ENCODE assay signal across 13 mouse cellular contexts in genomic region chr6:71162269-71162668, GRCm38 (mm10). TPM values are rescaled to one million over a fixed set of nuclear protein-coding genes. Genes with fewer than 3 reads are reported as not detected.
A peak's percentile ranks its signal among the peaks of the same experiment; 100 is the strongest.
DNase-seq lines count a peak whose midpoint lies in the region; ATAC-seq and TF ChIP-seq lines count a peak whose summit lies in the region.
"Had no signal": no experiment of that assay in that cellular context is flagged by ENCODE, and none has a peak within 500 bp of the region (broad histone marks: within the 10 kb centered on the region; RNA-seq: fewer than 3 reads in every experiment).

No protein-coding gene starts in this region.

- intact Hi-C loops in heart, adult 2 months (cut with DNase I): loop anchor here (10.0 kb wide), 1 partner anchor 113 kb away; the partner anchor contains the start of gene Krcc1

- in situ Hi-C loops in Patski (cut with MboI; ENCODE audit: low pct_unique_long_range_greater_than_20kb): loop anchor here (5.0 to 10.0 kb wide), 2 partner anchors 110 to 643 kb away; partner anchors contain the start of gene Krcc1

- H3K79me2 ChIP-seq in heart, adult 2 months (replicated peaks; ENCODE audit: control insufficient read depth, insufficient read depth, low read length): no peaks in the 10 kb centered on the region

- no peak overlapping the region for H3K9ac ChIP-seq in heart, adult 2 months (ENCODE audit: low read depth, low read length)

- TF ChIP-seq CTCF in heart, adult 2 months (IDR thresholded peaks at IDR 0.05): peak; percentile 38
- peak; percentile 37; the same call in 1 of the 2 replicates for TF ChIP-seq CTCF in lung, adult 2 months (IDR thresholded peaks at IDR 0.05; ENCODE audit: insufficient read depth, low read length)
- TF ChIP-seq CTCF in Patski (IDR thresholded peaks at IDR 0.05): peak; percentile 37
- TF ChIP-seq CTCF in small intestine, adult 2 months (IDR thresholded peaks at IDR 0.05; ENCODE audit: extremely low read depth, insufficient read length, insufficient replicate concordance, low read depth, low read length): peak; percentile 56; the same call in 1 of the 2 replicates

- H3K4me3 ChIP-seq in heart, adult 2 months: no peak overlapping the region
- no peak overlapping the region for H3K4me3 ChIP-seq in lung, adult 2 months (replicated peaks; ENCODE audit: extremely low read depth, low read depth, low read length)
- no peak overlapping the region for H3K4me3 ChIP-seq in small intestine, adult 2 months (ENCODE audit: low read depth, low read length)
- H3K4me3 ChIP-seq: forebrain, embryonic 10.5 days had no signal

- no peaks in the 10 kb centered on the region for H3K27me3 ChIP-seq in heart, adult 2 months (ENCODE audit: control insufficient read depth, insufficient read depth, low read length)
- H3K27me3 ChIP-seq in Patski: no peaks in the 10 kb centered on the region
- no peaks in the 10 kb centered on the region for H3K27me3 ChIP-seq in small intestine, adult 2 months (ENCODE audit: control insufficient read depth, insufficient read depth, low read length)

- DNase-seq in heart, adult 2 months: no peak
- no peak for DNase-seq in heart, adult 8-10 months (ENCODE audit: low spot score)
- no peak for DNase-seq in lung, adult 2 months
- no peak for DNase-seq in lung, adult 18-20 months
- DNase-seq in Patski (ENCODE audit: low read depth, low spot score): no peak
- DNase-seq in natural killer cell, adult 2 months (ENCODE audit: low spot score in 2 of 2): no peak

- POLR2A ChIA-PET in Patski (lab: Charles Lee): interaction anchor here (1.2 kb wide), 1 partner anchor 206 kb away, joined by 3 read pairs; the partner anchor contains the start of gene Foxi3

- H3K4me1 ChIP-seq in heart, adult 2 months (ENCODE audit: control insufficient read depth, insufficient read depth, low read length): no peaks in the 10 kb centered on the region
- H3K4me1 ChIP-seq in lung, adult 2 months (ENCODE audit: control insufficient read depth, insufficient read depth, low read length): no peaks in the 10 kb centered on the region
- H3K4me1 ChIP-seq in small intestine, adult 2 months (ENCODE audit: control insufficient read depth, insufficient read depth, insufficient read length, low read length): peaks cover 7% of the 10 kb centered on the region; the same call in 1 of the 2 replicates

- no peak for TF ChIP-seq EP300 in heart, adult 2 months (IDR thresholded peaks at IDR 0.05; ENCODE audit: insufficient read depth, low read depth, low read length)

- ATAC-seq in Patski: no peak
- no peak for ATAC-seq in activated CD4-positive, CD25-positive, alpha-beta regulatory T cell, adult 4 months
- ATAC-seq: hindbrain, embryonic 16.5 days had no signal

- H3K36me3 ChIP-seq in heart, adult 2 months (ENCODE audit: control insufficient read depth, insufficient read depth, low read length): no peaks in the 10 kb centered on the region
- H3K36me3 ChIP-seq in small intestine, adult 2 months (ENCODE audit: control insufficient read depth, insufficient read depth, low read length): no peaks in the 10 kb centered on the region
- H3K36me3 ChIP-seq: forebrain, embryonic 10.5 days had no signal

- WGBS in heart, adult 2 months: 43% methylated on average over 4 of the region's 4 CpGs
- WGBS in lung, adult 2 months: 49% methylated on average over 4 of the region's 4 CpGs
- 34% methylated on average over 4 of the region's 4 CpGs for WGBS in small intestine, adult 2 months

- CTCF ChIA-PET in Patski (lab: Charles Lee): interaction anchor here (0.8 to 1.2 kb wide), 2 partner anchors 13 to 31 kb away, joined by 3 to 4 read pairs; no protein-coding TSS in a partner anchor

- H3K27ac ChIP-seq in heart, adult 2 months: no peak overlapping the region
- H3K27ac ChIP-seq in small intestine, adult 2 months (ENCODE audit: insufficient read depth, low read depth, low read length): no peak overlapping the region
- H3K27ac ChIP-seq: forebrain, embryonic 10.5 days had no signal

- TF ChIP-seq POLR2A in heart, adult 2 months (IDR thresholded peaks at IDR 0.05; ENCODE audit: insufficient read depth, low read depth, low read length): no peak
- no peak for TF ChIP-seq POLR2A in lung, adult 2 months (IDR thresholded peaks at IDR 0.05; ENCODE audit: borderline replicate concordance, extremely low read depth, low read depth, low read length)
- TF ChIP-seq POLR2A in small intestine, adult 2 months (IDR thresholded peaks at IDR 0.05; ENCODE audit: low read depth, low read length): no peak

RNA-seq across cellular contexts. Expression of gene Thnsl2, which starts 18.0 kb away (rescaled TPM):
- 1 to 10 TPM; 3.4 to 4.1 TPM for total RNA-seq in heart, adult 2 months (2021)
- 6.0 and 6.1 TPM in 2 replicates for polyA plus RNA-seq in heart, adult 2 months (2012; rRNA removed)
- total RNA-seq in heart, adult 8-10 months (2022): 1 to 10 TPM; 4.3 to 6.7 (median 5.2) TPM
- 8.1 and 9.1 TPM in 2 replicates for polyA plus RNA-seq in lung, adult 2 months (2012; rRNA removed)
- polyA plus RNA-seq in Patski (2021): 0.08 TPM
- polyA plus RNA-seq in small intestine, adult 2 months (2012; rRNA removed): 10.0 and 23.1 TPM in 2 replicates
- polyA plus RNA-seq in activated CD4-positive, CD25-positive, alpha-beta regulatory T cell, adult 4 months (2017; shearing (Covaris generic)): 1 to 10 TPM; 1.7 to 2.2 TPM
- total RNA-seq: neutrophil, adult 5-6 weeks had no signal

RNA-seq across cellular contexts. Expression of gene Fabp1, which starts 37.4 kb away (rescaled TPM):
- not detected for total RNA-seq in heart, adult 2 months (2021)
- 2.2 TPM in 1 of 2 replicates, not detected in the other for polyA plus RNA-seq in heart, adult 2 months (2012; rRNA removed)
- total RNA-seq in heart, adult 8-10 months (2022): not detected
- 4.7 and 12.7 TPM in 2 replicates for polyA plus RNA-seq in lung, adult 2 months (2012; rRNA removed)
- not detected for polyA plus RNA-seq in Patski (2021)
- polyA plus RNA-seq in small intestine, adult 2 months (2012; rRNA removed): 100 and 118 TPM in 2 replicates
- polyA plus RNA-seq in activated CD4-positive, CD25-positive, alpha-beta regulatory T cell, adult 4 months (2017; shearing (Covaris generic)): not detected
- total RNA-seq: ES-E14; left cerebral cortex, postnatal 10 days; neutrophil, adult 5-6 weeks had no signal
- polyA plus RNA-seq: forebrain, embryonic 10.5 days; hindbrain, embryonic 16.5 days had no signal
